Mouse (Mus musculus) brain, embryonic 14.5 days (tissue): ENCODE results near the gene Sgip1.

ENCODE experiments used
- CTCF ChIP-seq: fragments of 200-500 bp; IDR thresholded peaks from 2 replicates; pipeline ENCODE4 v1.5.1; 2012; ENCODE audit warnings: inconsistent platforms, mild to moderate bottlenecking, moderate library complexity, borderline replicate concordance; ENCODE audit not compliant: insufficient read depth, insufficient read length; ENCODE audit errors: extremely low read depth
- POLR2A ChIP-seq: fragments of 200-500 bp; IDR thresholded peaks from 2 replicates; pipeline ENCODE4 v1.6.1; 2012; ENCODE audit warnings: mild to moderate bottlenecking, inconsistent platforms, borderline replicate concordance; ENCODE audit not compliant: poor library complexity, insufficient read depth, insufficient read length, severe bottlenecking; ENCODE audit errors: extremely low read depth

DNA sequence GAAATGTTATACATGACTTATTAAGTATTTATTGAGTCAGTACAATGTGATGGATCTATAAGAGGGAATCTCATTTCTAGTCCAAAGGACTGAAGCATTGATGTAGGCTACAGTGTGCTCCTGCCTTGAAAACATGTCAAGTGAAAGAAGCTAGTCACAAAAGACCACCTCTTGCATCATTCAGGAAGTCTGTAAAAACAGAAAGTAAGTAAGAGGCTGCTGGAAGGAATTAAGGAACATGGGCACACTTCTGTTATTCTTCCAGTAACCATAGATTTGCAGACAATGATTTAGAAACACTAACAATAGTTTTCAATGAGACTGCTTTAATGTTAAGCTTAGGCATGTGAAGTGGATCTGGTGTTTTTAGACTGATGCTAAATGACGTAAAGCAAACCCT lies 60.4 kb downstream of the Sgip1 start:
- TF ChIP-seq CTCF, result no peak
- TF ChIP-seq POLR2A, result no peak
